ENCODE assay signal across 8 mouse cellular contexts in genomic region chr3:38886890-38887355, GRCm38 (mm10). TPM values are rescaled to one million over a fixed set of nuclear protein-coding genes. Genes with fewer than 3 reads are reported as not detected.
DNase-seq lines count a peak whose midpoint lies in the region; ATAC-seq and TF ChIP-seq lines count a peak whose summit lies in the region.

Gene Fat4, plus strand, starts transcription at chr3:38886940.

- peak within 1 kb of the TSS; percentile 49 for H3K9ac ChIP-seq in liver, embryonic 12.5 days
- peak within 1 kb of the TSS; percentile 75 for H3K9ac ChIP-seq in stomach, postnatal 0 days (ENCODE audit: low read length)

- ATAC-seq in liver, embryonic 12.5 days = no peak
- ATAC-seq in stomach, postnatal 0 days (ENCODE audit: low FRiP score, low TSS enrichment) = no peak
- ATAC-seq in CD4-positive, CD25-positive, alpha-beta regulatory T cell, adult 4 months = no peak

- peak within 1 kb of the TSS; percentile 72 for H3K4me2 ChIP-seq in liver, embryonic 12.5 days
- H3K4me2 ChIP-seq in stomach, postnatal 0 days (replicated peaks; ENCODE audit: low read depth) = peak within 1 kb of the TSS; percentile 93

- peak within 1 kb of the TSS; percentile 94 for H3K27ac ChIP-seq in hindbrain, embryonic 10.5 days
- peak within 1 kb of the TSS; percentile 30; the same call in 1 of the 2 replicates for H3K27ac ChIP-seq in liver, embryonic 12.5 days
- H3K27ac ChIP-seq in stomach, postnatal 0 days (replicated peaks) = peak within 1 kb of the TSS; percentile 90

- peaks cover 10% of the 10 kb centered on the region for H3K9me3 ChIP-seq in hindbrain, embryonic 10.5 days
- no peaks in the 10 kb centered on the region for H3K9me3 ChIP-seq in liver, embryonic 12.5 days (replicated peaks)
- H3K9me3 ChIP-seq in stomach, postnatal 0 days (ENCODE audit: control insufficient read depth, low read length) = no peaks in the 10 kb centered on the region

- intact Hi-C loops in heart, postnatal 25 days (cut with DNase I) = loop anchor here (5.0 to 10.0 kb wide), 3 partner anchors 50 to 1858 kb away; partner anchors contain the start of gene Hspa4l

- peak; percentile 89 for DNase-seq in heart, adult 11 months
- DNase-seq in heart, postnatal 25 days (ENCODE audit: low spot score) = no peak
- peak; percentile 21 for DNase-seq in thymus, postnatal 4 days
- DNase-seq in thymus, postnatal 10 days (ENCODE audit: low spot score in 2 of 2) = no peak
- DNase-seq in hindbrain, embryonic 10.5 days (ENCODE audit: low spot score) = no peak
- DNase-seq in stomach, postnatal 0 days (ENCODE audit: low spot score) = peak; percentile 23

- peaks cover 51% of the 10 kb centered on the region for H3K4me1 ChIP-seq in hindbrain, embryonic 10.5 days (replicated peaks)
- H3K4me1 ChIP-seq in liver, embryonic 12.5 days = peaks cover 22% of the 10 kb centered on the region
- H3K4me1 ChIP-seq in stomach, postnatal 0 days (replicated peaks; ENCODE audit: control insufficient read depth, insufficient read depth) = 0 out of 2 replicates have a peak, but pooled peaks cover 3% of the 10 kb centered on the region

- TF ChIP-seq CTCF in stomach, postnatal 0 days (IDR thresholded peaks at IDR 0.05; ENCODE audit: low read depth) = no peak

- H3K4me3 ChIP-seq in hindbrain, embryonic 10.5 days = peak within 1 kb of the TSS; percentile 69
- H3K4me3 ChIP-seq in liver, embryonic 12.5 days = peak within 1 kb of the TSS; percentile 61
- H3K4me3 ChIP-seq in stomach, postnatal 0 days (ENCODE audit: low read depth, low read length) = peak within 1 kb of the TSS; percentile 75

- under 1% methylated on average over 29 of the region's 29 CpGs for WGBS in hindbrain, embryonic 10.5 days
- WGBS in liver, embryonic 12.5 days (ENCODE audit: insufficient replicate concordance) = 2% methylated on average over 29 of the region's 29 CpGs
- WGBS in stomach, postnatal 0 days = under 1% methylated on average over 29 of the region's 29 CpGs

- peaks cover 39% of the 10 kb centered on the region for H3K36me3 ChIP-seq in hindbrain, embryonic 10.5 days
- no peaks in the 10 kb centered on the region for H3K36me3 ChIP-seq in liver, embryonic 12.5 days
- no peaks in the 10 kb centered on the region for H3K36me3 ChIP-seq in stomach, postnatal 0 days (ENCODE audit: control insufficient read depth, insufficient read depth, low read length)

- TF ChIP-seq EP300 in stomach, postnatal 0 days (optimal IDR thresholded peaks at IDR 0.05) = no peak

- peaks cover 28% of the 10 kb centered on the region; the same call in 1 of the 2 replicates for H3K27me3 ChIP-seq in hindbrain, embryonic 10.5 days (ENCODE audit: insufficient read depth, poor library complexity, severe bottlenecking)
- H3K27me3 ChIP-seq in liver, embryonic 12.5 days (replicated peaks) = peaks cover 51% of the 10 kb centered on the region
- H3K27me3 ChIP-seq in stomach, postnatal 0 days (ENCODE audit: control insufficient read depth, insufficient read depth, low read length) = 0 out of 2 replicates have a peak, but pooled peaks cover 2% of the 10 kb centered on the region

RNA-seq across cellular contexts. Expression of gene Fat4, which starts in this region (rescaled TPM):
- 1 to 10 TPM; 6.3 to 7.4 TPM for total RNA-seq in heart, postnatal 25 days (2021)
- 6.6 and 10.3 TPM in 2 replicates for polyA plus RNA-seq in hindbrain, embryonic 10.5 days (2016; fragmentation: Nextera tagmentation; extraction: Ambion mirVana)
- polyA plus RNA-seq in liver, embryonic 12.5 days (2016; fragmentation: Nextera tagmentation; extraction: Ambion mirVana) = 1.1 and 1.2 TPM in 2 replicates
- polyA plus RNA-seq in stomach, postnatal 0 days (2015; fragmentation: Nextera tagmentation; extraction: Ambion mirVana) = 2.4 and 2.6 TPM in 2 replicates
- polyA plus RNA-seq in CD4-positive, CD25-positive, alpha-beta regulatory T cell, adult 4 months (2017; shearing (Covaris generic)) = not detected

Comparison
In these comparisons a context has a peak if more than half of its experiments do, and no peak if none do; other contexts are left out.
1. DNase-seq: peak in heart, adult 11 months (single experiment), thymus, postnatal 4 days (single experiment) and stomach, postnatal 0 days (single experiment); none in heart, postnatal 25 days (single experiment), thymus, postnatal 10 days (0 of 2) and hindbrain, embryonic 10.5 days (single experiment).
2. H3K27ac ChIP-seq: peak in every context shown above with its lines; median percentile 94 in hindbrain, embryonic 10.5 days; 90 in stomach, postnatal 0 days; 30 in liver, embryonic 12.5 days.
3. Peak in every context shown above with its lines, with median percentiles within 50 percentile points of each other: H3K4me3 ChIP-seq.